In the genomic region with DNA sequence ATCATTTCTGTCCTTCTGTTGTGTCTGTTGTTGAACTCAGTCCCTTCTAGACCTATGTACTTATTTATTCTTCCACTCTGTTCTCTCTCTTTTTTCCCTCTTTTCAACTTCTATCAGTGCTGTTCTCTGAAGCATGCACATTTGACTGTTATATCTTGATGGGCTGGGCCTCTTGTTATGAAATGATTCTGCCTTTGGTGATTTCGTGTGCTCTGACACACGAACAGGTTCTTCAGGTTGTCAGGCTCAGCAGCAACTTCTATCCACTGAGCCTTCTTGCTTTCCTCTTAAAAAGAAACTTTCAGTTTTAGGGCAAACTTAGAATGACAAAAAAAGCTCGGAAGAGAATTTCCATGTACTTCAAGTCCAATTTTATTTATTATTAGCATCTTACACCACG, we compare ENCODE assay signal across 21 mouse cellular contexts.
DNase-seq lines count a peak whose midpoint lies in the region; ATAC-seq lines count a peak whose summit lies in the region.
"Had no signal": no experiment of that assay in that cellular context is flagged by ENCODE, and none has a peak within 500 bp of the region (broad histone marks: within the 10 kb centered on the region; RNA-seq: fewer than 3 reads in every experiment).

No protein-coding gene starts in this region.

- peak; percentile 59 for DNase-seq in embryonic facial prominence, embryonic 14.5 days (ENCODE audit: low spot score)
- DNase-seq in embryonic facial prominence, embryonic 10.5 days (ENCODE audit: low spot score): no peak
- peak; percentile 37 for DNase-seq in fat pad, adult 2 months (ENCODE audit: extremely low read depth, low read depth, low spot score)
- DNase-seq in gonadal fat pad, adult 2 months (ENCODE audit: low read depth): peak; percentile 52
- no peak for DNase-seq in layer of hippocampus, adult 9-11 months
- DNase-seq: adrenal gland, adult 2 months; adrenal gland, adult 8-10 months; adrenal gland, postnatal 10 days; adrenal gland, postnatal 14 days; adrenal gland, postnatal 25 days; adrenal gland, postnatal 36 days; B cell, adult 2 months; cerebellum, adult 11 months; cerebellum, adult 11-12 months; cerebellum, adult 18-20 months had no signal

- 0 out of 2 replicates have a peak, but pooled peaks cover 2% of the 10 kb centered on the region for H3K4me1 ChIP-seq in embryonic facial prominence, embryonic 14.5 days (ENCODE audit: control insufficient read depth, insufficient read depth, low read length)
- peaks cover 11% of the 10 kb centered on the region for H3K4me1 ChIP-seq in embryonic facial prominence, embryonic 10.5 days
- no peaks in the 10 kb centered on the region for H3K4me1 ChIP-seq in forebrain, embryonic 15.5 days

- no peaks in the 10 kb centered on the region for H3K36me3 ChIP-seq in embryonic facial prominence, embryonic 14.5 days (ENCODE audit: control insufficient read depth, insufficient read depth, low read length)
- H3K36me3 ChIP-seq in embryonic facial prominence, embryonic 10.5 days (replicated peaks): no peaks in the 10 kb centered on the region
- no peaks in the 10 kb centered on the region for H3K36me3 ChIP-seq in forebrain, embryonic 15.5 days
- H3K36me3 ChIP-seq: G1E had no signal

- 81% methylated on average over 4 of the region's 4 CpGs for WGBS in embryonic facial prominence, embryonic 14.5 days
- WGBS in embryonic facial prominence, embryonic 10.5 days: 91% methylated on average over 4 of the region's 4 CpGs
- 85% methylated on average over 4 of the region's 4 CpGs for WGBS in forebrain, embryonic 15.5 days

- no peak overlapping the region for H3K27ac ChIP-seq in embryonic facial prominence, embryonic 14.5 days (replicated peaks; ENCODE audit: low read depth, low read length)
- no peak overlapping the region for H3K27ac ChIP-seq in embryonic facial prominence, embryonic 10.5 days (replicated peaks)
- H3K27ac ChIP-seq in forebrain, embryonic 15.5 days (replicated peaks): no peak overlapping the region

- H3K9me3 ChIP-seq in embryonic facial prominence, embryonic 14.5 days (ENCODE audit: control insufficient read depth, low read length): no peaks in the 10 kb centered on the region
- no peaks in the 10 kb centered on the region for H3K9me3 ChIP-seq in embryonic facial prominence, embryonic 10.5 days
- no peaks in the 10 kb centered on the region for H3K9me3 ChIP-seq in forebrain, embryonic 15.5 days
- H3K9me3 ChIP-seq: G1E had no signal

- no peak for ATAC-seq in embryonic facial prominence, embryonic 14.5 days (ENCODE audit: low read depth)
- ATAC-seq in forebrain, embryonic 15.5 days (replicated peaks): no peak
- ATAC-seq: activated CD4-positive, CD25-positive, alpha-beta regulatory T cell, adult 4 months; CD4-positive, CD25-positive, alpha-beta regulatory T cell, adult 4 months; Patski had no signal

- H3K4me3 ChIP-seq in embryonic facial prominence, embryonic 14.5 days (ENCODE audit: low read depth, low read length): no peak overlapping the region
- no peak overlapping the region for H3K4me3 ChIP-seq in embryonic facial prominence, embryonic 10.5 days
- H3K4me3 ChIP-seq in forebrain, embryonic 15.5 days: no peak overlapping the region

- no peak overlapping the region for H3K4me2 ChIP-seq in embryonic facial prominence, embryonic 14.5 days (ENCODE audit: low read depth, low read length)
- H3K4me2 ChIP-seq in forebrain, embryonic 15.5 days (replicated peaks): no peak overlapping the region

- H3K27me3 ChIP-seq in embryonic facial prominence, embryonic 14.5 days (replicated peaks; ENCODE audit: control insufficient read depth, insufficient read depth, low read length): no peaks in the 10 kb centered on the region
- peaks cover 12% of the 10 kb centered on the region; the same call in 1 of the 2 replicates for H3K27me3 ChIP-seq in embryonic facial prominence, embryonic 10.5 days (replicated peaks; ENCODE audit: low read depth, poor library complexity, severe bottlenecking)
- H3K27me3 ChIP-seq in forebrain, embryonic 15.5 days: no peaks in the 10 kb centered on the region
- H3K27me3 ChIP-seq: CH12.LX, Patski had no signal

- no peak overlapping the region for H3K9ac ChIP-seq in embryonic facial prominence, embryonic 14.5 days (ENCODE audit: low read depth, low read length)
- H3K9ac ChIP-seq in forebrain, embryonic 15.5 days (replicated peaks): no peak overlapping the region

Comparison
In these comparisons a context has a peak if more than half of its experiments do, and no peak if none do; other contexts are left out.
1. DNase-seq: peak in embryonic facial prominence, embryonic 14.5 days (single experiment), fat pad, adult 2 months (single experiment) and gonadal fat pad, adult 2 months (single experiment); none in embryonic facial prominence, embryonic 10.5 days (single experiment) and layer of hippocampus, adult 9-11 months (single experiment).